Mouse (Mus musculus) neural tube, embryonic 13.5 days (tissue): ENCODE data around the gene Atp8b4. TPM values are rescaled to one million over a fixed set of nuclear protein-coding genes. Genes with fewer than 3 reads are reported as not detected.
"Not testable (repeated sequence)": the region's sequence is repeated elsewhere in the genome, so short reads cannot be mapped to it uniquely, and the experiment has no call there.

ENCODE experiments used
- ATAC-seq: fragments of 200-750 bp; cut with Nextera tagmentation; 2 replicates; pipeline ENCODE4 v1.8.0; 2017; ENCODE audit warnings: low read depth, mild to moderate bottlenecking, moderate TSS enrichment, moderate library complexity
- H3K27ac ChIP-seq: fragments of 300-500 bp; sonication (generic); replicated peaks from 2 replicates; pipeline ENCODE4 v1.5.1; 2015; ENCODE audit warnings: moderate library complexity, mild to moderate bottlenecking, inconsistent platforms
- H3K27me3 ChIP-seq: fragments of 300-500 bp; sonication (generic); 2 replicates; pipeline ENCODE4 v1.6.1; 2015; ENCODE audit warnings: mild to moderate bottlenecking, inconsistent platforms
- H3K36me3 ChIP-seq: fragments of 300-500 bp; sonication (generic); 2 replicates; pipeline ENCODE4 v1.6.1; 2015; ENCODE audit warnings: mild to moderate bottlenecking, inconsistent platforms
- H3K4me1 ChIP-seq: fragments of 300-500 bp; sonication (generic); replicated peaks from 2 replicates; pipeline ENCODE4 v1.6.1; 2015; ENCODE audit warnings: inconsistent platforms
- H3K4me2 ChIP-seq: fragments of 300-500 bp; sonication (generic); 2 replicates; pipeline ENCODE4 v1.6.1; 2015; ENCODE audit warnings: inconsistent platforms, mild to moderate bottlenecking, moderate library complexity
- H3K4me3 ChIP-seq: fragments of 300-500 bp; sonication (generic); 2 replicates; pipeline ENCODE4 v1.5.1; 2015; ENCODE audit warnings: mild to moderate bottlenecking, inconsistent platforms
- H3K9ac ChIP-seq: fragments of 300-500 bp; sonication (generic); 2 replicates; pipeline ENCODE4 v1.6.1; 2015; ENCODE audit warnings: moderate library complexity, mild to moderate bottlenecking, inconsistent platforms
- H3K9me3 ChIP-seq: fragments of 300-500 bp; sonication (generic); 2 replicates; pipeline ENCODE4 v1.6.1; 2016; ENCODE audit warnings: inconsistent platforms
- WGBS: fragments of 180-500 bp; shearing (Covaris S2); methylation state at CpG from one replicate; pipeline ENCODE4 v1.1.7; 2015; 5-methylcytosine and 5-hydroxymethylcytosine counted together
- polyA plus RNA-seq: library from polyadenylated mRNA; unstranded; fragments of >200 nt; fragmentation: Nextera tagmentation; extraction: Ambion mirVana; gene quantifications from 2 replicates; pipeline ENCODE4 v1.2.1, GENCODE M21; 2015

The Atp8b4 gene
- polyA plus RNA-seq, result 0.06 TPM in 1 of 2 replicates, not detected in the other

- WGBS, result 91% methylated on average over 6 of the region's 6 CpGs
- H3K36me3 ChIP-seq, result no peaks in the 10 kb centered on the region
- no peak within 1 kb of the TSS for H3K4me3 ChIP-seq
- no peaks in the 10 kb centered on the region for H3K9me3 ChIP-seq
- no peak within 1 kb of the TSS for H3K9ac ChIP-seq
- no peak for ATAC-seq
- no peaks in the 10 kb centered on the region for H3K27me3 ChIP-seq
- peaks cover 7% of the 10 kb centered on the region for H3K4me1 ChIP-seq
- H3K4me2 ChIP-seq, result no peak within 1 kb of the TSS
- H3K27ac ChIP-seq, result no peak within 1 kb of the TSS
Measured at GRCm38 (mm10) chr2:126500521-126500920, at the start of gene Atp8b4. Gene Atp8b4 (minus strand): TSS chr2:126500674.

GRCm38 (mm10) chr2:126549681-126550080 is 49.2 kb upstream of the Atp8b4 start:
- no peak for ATAC-seq
- no peak overlapping the region for H3K9ac ChIP-seq
- H3K9me3 ChIP-seq, result no peaks in the 10 kb centered on the region
- H3K27ac ChIP-seq, result no peak overlapping the region
- H3K4me2 ChIP-seq, result no peak overlapping the region
- 87% methylated on average over 7 of the region's 7 CpGs for WGBS
- H3K36me3 ChIP-seq, result no peaks in the 10 kb centered on the region
- no peak overlapping the region for H3K4me3 ChIP-seq
- H3K4me1 ChIP-seq, result peaks cover 20% of the 10 kb centered on the region
- H3K27me3 ChIP-seq, result peaks cover 33% of the 10 kb centered on the region

GRCm38 (mm10) chr2:126546392-126546791 is 45.9 kb upstream of the Atp8b4 start:
- peaks cover 5% of the 10 kb centered on the region for H3K27me3 ChIP-seq
- H3K4me2 ChIP-seq, result no peak overlapping the region
- no peaks in the 10 kb centered on the region for H3K36me3 ChIP-seq
- 87% methylated on average over 3 of the region's 3 CpGs for WGBS
- H3K4me3 ChIP-seq, result no peak overlapping the region
- no peaks in the 10 kb centered on the region for H3K4me1 ChIP-seq
- ATAC-seq, result no peak
- no peak overlapping the region for H3K27ac ChIP-seq
- no peak overlapping the region for H3K9ac ChIP-seq
- no peaks in the 10 kb centered on the region for H3K9me3 ChIP-seq

- Histone ChIP-seq H3K27ac (no peak overlapping the region), H3K9ac (no peak overlapping the region), H3K4me1 (no peaks in the 10 kb centered on the region), H3K36me3 (no peaks in the 10 kb centered on the region), H3K4me3 (no peak overlapping the region), H3K4me2 (no peak overlapping the region), H3K9me3 (no peaks in the 10 kb centered on the region), H3K27me3 (no peaks in the 10 kb centered on the region)
- WGBS, result 79% methylated on average over 5 of the region's 5 CpGs
- no peak for ATAC-seq
Measured at GRCm38 (mm10) chr2:126545297-126545696, 44.8 kb upstream of the Atp8b4 start.

GRCm38 (mm10) chr2:126542211-126542610 is 41.7 kb upstream of the Atp8b4 start:
- no peaks in the 10 kb centered on the region for H3K36me3 ChIP-seq
- no peaks in the 10 kb centered on the region for H3K9me3 ChIP-seq
- no peak overlapping the region for H3K27ac ChIP-seq
- H3K9ac ChIP-seq, result no peak overlapping the region
- WGBS, result 91% methylated on average over 5 of the region's 5 CpGs
- H3K4me2 ChIP-seq, result no peak overlapping the region
- H3K4me3 ChIP-seq, result no peak overlapping the region
- no peaks in the 10 kb centered on the region for H3K4me1 ChIP-seq
- H3K27me3 ChIP-seq, result no peaks in the 10 kb centered on the region
- ATAC-seq, result no peak

GRCm38 (mm10) chr2:126540390-126540925 is 40.0 kb upstream of the Atp8b4 start:
- H3K4me3 ChIP-seq, result no peak overlapping the region
- 84% methylated on average over 6 of the region's 6 CpGs for WGBS
- H3K36me3 ChIP-seq, result no peaks in the 10 kb centered on the region
- no peak for ATAC-seq
- no peak overlapping the region for H3K4me2 ChIP-seq
- H3K9me3 ChIP-seq, result no peaks in the 10 kb centered on the region
- H3K9ac ChIP-seq, result no peak overlapping the region
- H3K27me3 ChIP-seq, result no peaks in the 10 kb centered on the region
- H3K27ac ChIP-seq, result no peak overlapping the region
- no peaks in the 10 kb centered on the region for H3K4me1 ChIP-seq

- no peak for ATAC-seq
- Histone ChIP-seq H3K27me3 (no peaks in the 10 kb centered on the region), H3K36me3 (no peaks in the 10 kb centered on the region), H3K4me1 (no peaks in the 10 kb centered on the region), H3K9ac (no peak overlapping the region), H3K4me2 (no peak overlapping the region), H3K9me3 (no peaks in the 10 kb centered on the region), H3K4me3 (no peak overlapping the region), H3K27ac (no peak overlapping the region)
Measured at GRCm38 (mm10) chr2:126537654-126538053, 37.2 kb upstream of the Atp8b4 start.

GRCm38 (mm10) chr2:126530581-126530980 is 30.1 kb upstream of the Atp8b4 start:
- Histone ChIP-seq H3K9ac (no peak overlapping the region), H3K27me3 (no peaks in the 10 kb centered on the region), H3K27ac (no peak overlapping the region), H3K9me3 (no peaks in the 10 kb centered on the region), H3K4me3 (no peak overlapping the region), H3K4me2 (no peak overlapping the region), H3K4me1 (no peaks in the 10 kb centered on the region), H3K36me3 (no peaks in the 10 kb centered on the region)
- ATAC-seq, result no peak
- WGBS, result 90% methylated on average over 3 of the region's 3 CpGs

- no peak for ATAC-seq
- Histone ChIP-seq H3K27ac (no peak overlapping the region), H3K4me3 (no peak overlapping the region), H3K4me2 (no peak overlapping the region), H3K9me3 (no peaks in the 10 kb centered on the region), H3K36me3 (no peaks in the 10 kb centered on the region), H3K27me3 (no peaks in the 10 kb centered on the region), H3K9ac (no peak overlapping the region), H3K4me1 (no peaks in the 10 kb centered on the region)
- WGBS, result 88% methylated on average over 8 of the region's 8 CpGs
Measured at GRCm38 (mm10) chr2:126527461-126527860, 27.0 kb upstream of the Atp8b4 start.

- Histone ChIP-seq H3K9me3 (no peaks in the 10 kb centered on the region), H3K27ac (no peak overlapping the region), H3K4me1 (no peaks in the 10 kb centered on the region), H3K4me2 (no peak overlapping the region), H3K27me3 (no peaks in the 10 kb centered on the region), H3K36me3 (no peaks in the 10 kb centered on the region), H3K4me3 (no peak overlapping the region), H3K9ac (no peak overlapping the region)
- no peak for ATAC-seq
- 95% methylated on average over 2 of the region's 2 CpGs for WGBS
Measured at GRCm38 (mm10) chr2:126524271-126524670, 23.8 kb upstream of the Atp8b4 start.

- not testable (repeated sequence) for H3K9ac ChIP-seq, ATAC-seq, H3K36me3 ChIP-seq, H3K9me3 ChIP-seq, H3K27me3 ChIP-seq, H3K27ac ChIP-seq, H3K4me3 ChIP-seq, H3K4me2 ChIP-seq, H3K4me1 ChIP-seq
- WGBS, result 74% methylated on average over 5 of the region's 5 CpGs
Measured at GRCm38 (mm10) chr2:126523101-126523745, 22.7 kb upstream of the Atp8b4 start.

GRCm38 (mm10) chr2:126522056-126522455 is 21.6 kb upstream of the Atp8b4 start:
- no peak for ATAC-seq
- 74% methylated on average over 8 of the region's 8 CpGs for WGBS

GRCm38 (mm10) chr2:126521471-126521870 is 21.0 kb upstream of the Atp8b4 start:
- H3K4me1 ChIP-seq, result no peaks in the 10 kb centered on the region
- H3K4me2 ChIP-seq, result no peak overlapping the region
- 83% methylated on average over 10 of the region's 10 CpGs for WGBS
- no peak overlapping the region for H3K9ac ChIP-seq
- ATAC-seq, result no peak
- no peak overlapping the region for H3K4me3 ChIP-seq
- no peaks in the 10 kb centered on the region for H3K27me3 ChIP-seq
- no peak overlapping the region for H3K27ac ChIP-seq
- H3K9me3 ChIP-seq, result no peaks in the 10 kb centered on the region
- H3K36me3 ChIP-seq, result no peaks in the 10 kb centered on the region

More at GRCm38 (mm10) chr2:126522056-126522455, 21.6 kb upstream of the Atp8b4 start:
- Histone ChIP-seq H3K27ac (no peak overlapping the region), H3K36me3 (no peaks in the 10 kb centered on the region), H3K9ac (no peak overlapping the region), H3K4me3 (no peak overlapping the region), H3K27me3 (no peaks in the 10 kb centered on the region), H3K9me3 (no peaks in the 10 kb centered on the region), H3K4me2 (no peak overlapping the region), H3K4me1 (no peaks in the 10 kb centered on the region)
